Mouse (Mus musculus): Measurements from ENCODE around the gene Dnajb7.
"Not testable (repeated sequence)": the region's sequence is repeated elsewhere in the genome, so short reads cannot be mapped to it uniquely, and the experiment has no call there.

Dnajb7 gene

DNA sequence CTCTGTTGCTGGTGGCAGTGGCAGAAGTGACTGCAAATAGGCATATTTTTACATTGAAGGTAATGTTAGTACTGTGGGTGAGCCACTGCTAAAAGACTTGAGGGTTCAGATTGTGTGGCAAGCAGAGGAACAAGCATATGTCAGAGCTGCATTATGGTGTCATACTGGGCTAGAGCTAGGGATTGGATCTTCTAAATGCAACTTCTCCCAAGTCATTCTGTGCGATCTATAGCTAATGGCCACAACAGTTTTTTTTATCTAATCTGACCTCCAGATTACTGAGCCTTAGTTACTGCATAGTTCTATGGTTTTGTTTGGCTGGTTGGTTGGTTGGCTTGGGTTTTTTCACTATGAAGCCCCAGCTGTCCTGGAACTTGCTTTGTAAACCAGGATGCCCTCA lies at the start of gene Dnajb7:
Gene Dnajb7 (minus strand): TSS at position 101 of the 400 bp plus-strand sequence.
- DNase-seq (ENCODE audit: low spot score): no peak

DNA sequence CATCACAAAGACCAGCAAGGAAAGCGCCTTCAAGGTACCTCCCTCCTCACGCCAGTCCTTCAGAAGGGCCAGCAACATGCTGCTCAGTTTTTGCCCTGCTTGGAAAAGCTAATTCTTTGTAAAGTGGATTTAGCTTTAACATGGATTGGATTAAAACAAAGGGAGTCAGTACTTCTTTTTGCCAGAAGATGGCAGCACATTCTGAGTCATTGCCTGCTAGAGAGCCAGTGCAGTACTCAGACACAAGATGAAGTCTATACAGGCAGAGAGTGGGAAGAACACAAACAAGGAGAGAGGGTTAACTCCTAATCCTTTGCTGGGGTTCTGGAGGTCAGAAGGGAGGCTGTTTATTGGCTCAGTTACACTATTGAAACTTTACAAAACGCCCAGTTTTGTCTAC lies 40.4 kb upstream of the Dnajb7 start:
- DNase-seq (ENCODE audit: low spot score): peak; percentile 73

DNA sequence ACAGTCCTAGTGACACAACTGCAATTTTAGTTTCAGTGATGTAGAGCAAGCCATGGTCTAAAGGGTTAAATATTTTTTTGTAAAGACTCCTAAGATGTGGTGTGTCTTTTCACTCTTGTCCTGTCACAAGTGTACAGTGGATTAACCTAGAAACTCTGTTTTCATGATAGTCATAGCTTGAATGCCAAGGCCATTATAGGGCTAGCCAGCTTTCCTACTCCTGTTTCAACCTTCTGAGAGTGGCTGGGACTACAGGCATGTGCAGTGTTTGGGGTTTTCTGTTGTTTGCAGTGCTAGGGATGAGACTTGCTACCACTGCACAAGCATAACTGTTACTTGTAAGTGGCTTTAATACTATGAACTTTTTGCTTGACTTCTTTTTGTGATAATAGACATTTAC lies 31.1 kb upstream of the Dnajb7 start:
- DNase-seq (ENCODE audit: low spot score): no peak

DNA sequence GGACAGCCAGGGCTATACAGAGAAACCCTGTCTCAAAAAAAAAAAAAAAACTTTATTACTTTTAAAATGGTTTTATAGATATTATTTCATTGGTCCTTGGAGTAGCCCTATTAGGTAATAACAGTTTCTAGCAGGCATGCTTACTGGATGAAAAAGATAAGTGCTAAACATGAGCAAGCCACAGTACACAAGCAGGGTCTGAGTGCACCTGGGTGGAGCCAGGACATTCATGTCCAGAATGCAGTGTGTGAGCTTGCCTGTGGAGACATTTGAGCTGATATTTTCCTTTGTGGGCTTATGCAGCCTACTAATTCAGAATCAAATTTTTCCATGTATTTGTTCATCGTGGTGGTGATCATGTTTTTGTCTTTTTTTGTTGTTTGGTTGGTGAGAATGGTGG lies 30.2 kb upstream of the Dnajb7 start:
- no peak for DNase-seq (ENCODE audit: low spot score)

DNA sequence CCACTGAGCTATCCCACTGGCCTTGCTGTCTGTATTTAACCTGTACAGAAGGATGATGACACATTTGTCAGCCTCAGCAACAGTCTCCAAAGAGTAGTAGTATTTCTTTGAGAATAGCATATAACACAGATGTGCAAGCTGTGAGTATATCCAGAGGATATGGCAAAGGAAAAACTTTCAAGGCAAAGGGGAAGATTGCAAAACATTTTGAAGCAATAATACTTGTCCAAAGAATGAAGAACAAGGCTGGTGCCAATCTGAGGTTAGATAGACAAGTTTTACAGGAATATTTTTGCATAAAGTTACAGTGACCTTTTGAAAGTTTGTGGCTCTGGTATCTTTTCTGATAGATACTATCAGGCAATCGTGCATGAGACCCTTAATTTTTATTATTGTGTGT lies 23.1 kb upstream of the Dnajb7 start:
- no peak for DNase-seq (ENCODE audit: low spot score)

DNA sequence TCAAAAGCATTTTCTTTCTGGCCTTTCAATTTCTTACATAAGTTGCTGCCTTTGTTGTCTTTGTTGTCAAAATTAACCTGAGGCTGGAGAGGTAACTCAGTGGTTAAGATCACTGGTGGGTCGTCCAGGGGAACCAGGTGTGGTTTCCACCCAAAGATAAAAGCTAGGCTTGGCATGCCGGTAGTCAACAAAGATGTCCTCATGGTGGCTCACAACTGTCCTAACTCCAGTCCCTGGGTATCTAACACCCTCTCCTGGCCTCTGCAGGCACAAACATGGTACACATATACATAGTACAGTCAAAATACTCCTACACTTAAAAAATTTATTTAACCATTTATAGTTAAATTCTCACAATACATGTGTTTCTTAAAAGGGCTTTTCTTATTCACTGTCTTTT lies 19.8 kb upstream of the Dnajb7 start:
- no peak for DNase-seq (ENCODE audit: low spot score)

DNA sequence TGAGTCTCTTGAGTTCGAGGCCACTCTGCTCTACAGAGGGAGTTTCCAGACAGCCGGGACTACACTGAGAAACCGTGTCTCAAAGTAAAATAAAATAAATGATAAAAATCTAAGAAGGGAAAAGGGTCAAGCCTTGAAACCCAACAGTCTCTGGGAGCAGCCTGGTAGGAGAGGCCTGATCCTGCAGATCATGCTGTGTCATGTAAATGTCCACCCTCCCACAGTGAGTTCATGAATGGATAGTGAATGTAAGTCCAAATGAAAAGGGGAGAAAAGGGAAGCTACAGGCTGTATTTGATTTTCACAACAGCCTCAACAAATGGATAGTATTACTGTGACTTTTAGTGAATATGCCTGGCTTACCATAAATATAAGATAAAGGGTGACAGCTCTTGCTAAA lies 17.2 kb upstream of the Dnajb7 start:
- no peak for DNase-seq (ENCODE audit: low spot score)

DNA sequence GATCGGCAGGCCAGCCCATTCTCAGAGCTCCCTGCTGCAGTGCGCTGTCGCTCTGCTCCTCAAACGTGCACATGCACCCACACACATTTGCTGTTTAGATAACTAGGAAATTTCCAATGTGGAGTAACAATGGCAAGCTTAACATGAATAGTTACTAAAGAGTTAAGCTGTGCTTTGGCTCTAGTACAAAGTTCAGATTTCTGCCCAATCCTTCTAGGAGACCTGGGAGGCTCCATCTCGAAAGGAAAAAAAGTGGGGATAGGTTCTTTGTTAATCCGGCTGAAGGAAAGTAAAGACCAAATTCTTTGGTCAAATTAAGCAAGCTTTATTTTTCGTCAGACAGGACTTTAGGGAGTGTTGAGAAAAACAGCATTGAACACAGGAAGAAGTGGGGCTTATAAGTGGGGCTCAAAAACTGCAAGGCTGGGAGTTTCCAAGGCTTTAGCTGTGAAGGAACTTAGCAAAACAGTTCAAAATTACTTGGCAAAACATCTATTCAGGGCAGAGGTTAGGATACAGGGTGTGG lies 14.1 kb upstream of the Dnajb7 start:
- DNase-seq (ENCODE audit: low spot score): no peak

DNA sequence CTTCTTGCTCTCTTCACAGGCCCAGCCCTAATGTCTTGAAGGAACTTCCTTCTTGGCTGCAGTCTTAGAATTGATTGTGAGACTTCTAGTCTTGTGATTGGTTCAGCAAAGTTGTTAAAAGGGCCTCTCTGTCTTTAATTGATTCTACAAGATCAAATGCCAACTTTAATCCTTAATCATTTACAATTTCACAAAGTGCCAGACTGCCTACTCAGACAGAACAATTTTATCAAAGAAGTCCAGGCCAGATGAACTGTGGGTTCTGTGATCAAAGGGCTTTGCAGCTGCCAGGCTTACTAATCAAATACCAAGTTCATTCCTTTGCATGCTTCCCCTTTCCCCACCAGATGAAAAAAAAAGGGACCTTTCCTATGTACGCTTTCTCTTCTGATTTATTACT lies 13.4 kb upstream of the Dnajb7 start:
- no peak for DNase-seq (ENCODE audit: low spot score)

DNA sequence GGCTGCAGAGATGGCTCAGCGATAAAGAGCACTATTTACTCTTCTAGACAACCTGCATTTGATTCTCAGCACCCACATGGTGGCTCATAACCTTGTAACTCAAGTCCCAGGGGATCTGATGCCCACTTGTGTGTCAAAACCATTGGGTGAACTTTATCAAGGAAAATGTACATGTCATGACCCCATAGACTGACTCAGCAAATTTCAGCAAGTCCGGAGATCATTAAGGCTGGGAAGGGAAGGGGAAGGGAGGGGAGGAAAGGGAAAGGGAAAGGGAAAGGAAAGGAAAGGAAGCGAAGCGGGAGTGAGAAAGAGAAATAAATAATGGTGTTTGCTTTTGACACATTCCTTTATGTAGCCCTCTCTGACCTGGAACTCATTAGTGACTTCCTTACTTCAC lies 10.0 kb upstream of the Dnajb7 start:
- DNase-seq (ENCODE audit: low spot score): no peak

DNA sequence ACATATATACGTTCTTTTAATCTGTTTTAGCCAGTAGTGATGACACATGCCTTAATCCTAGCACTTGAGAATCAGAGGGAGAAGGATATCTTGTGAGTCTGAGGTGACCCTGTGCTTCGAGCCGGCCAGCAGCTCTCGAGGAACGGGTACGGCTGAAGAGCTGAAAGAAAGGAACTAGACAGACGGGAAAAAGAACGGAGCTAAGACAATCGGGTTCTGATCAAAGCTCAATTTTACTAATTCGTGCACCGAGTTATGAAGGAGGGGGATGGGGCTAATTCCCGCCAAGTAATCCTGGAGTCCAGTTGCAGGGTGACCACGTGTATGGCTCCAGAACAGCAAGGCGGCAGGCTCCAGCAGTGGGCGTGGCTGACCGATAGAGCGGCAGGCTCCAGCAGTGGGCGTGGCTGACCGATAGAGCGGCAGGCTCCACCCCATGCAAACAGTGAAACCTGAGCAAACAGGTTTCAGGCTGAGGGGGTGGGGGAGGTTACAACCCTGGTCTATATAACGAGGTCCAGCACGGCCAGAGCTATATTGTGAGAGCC lies 8.7 kb upstream of the Dnajb7 start:
- not testable (repeated sequence) for DNase-seq (ENCODE audit: low spot score)

DNA sequence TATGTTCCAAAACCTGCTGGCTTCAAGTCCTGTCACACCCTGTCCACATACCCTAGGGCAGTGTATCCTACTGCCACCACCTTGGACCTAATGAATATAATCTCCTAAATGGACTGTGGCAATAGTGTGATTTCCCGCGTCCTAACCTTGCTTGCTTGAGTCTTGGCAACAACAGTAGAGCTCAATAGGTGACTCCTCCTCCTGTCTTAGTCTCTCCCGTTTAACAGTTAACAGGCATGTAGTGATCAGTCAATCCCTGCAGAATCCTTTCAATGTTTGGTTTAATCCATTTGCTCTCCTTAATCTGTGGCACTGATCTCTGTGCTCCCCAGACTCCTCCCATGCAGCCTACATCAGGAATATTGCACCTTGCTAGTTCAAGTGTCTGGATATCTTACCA lies 3.1 kb downstream of the Dnajb7 start:
- DNase-seq (ENCODE audit: low spot score): no peak

DNA sequence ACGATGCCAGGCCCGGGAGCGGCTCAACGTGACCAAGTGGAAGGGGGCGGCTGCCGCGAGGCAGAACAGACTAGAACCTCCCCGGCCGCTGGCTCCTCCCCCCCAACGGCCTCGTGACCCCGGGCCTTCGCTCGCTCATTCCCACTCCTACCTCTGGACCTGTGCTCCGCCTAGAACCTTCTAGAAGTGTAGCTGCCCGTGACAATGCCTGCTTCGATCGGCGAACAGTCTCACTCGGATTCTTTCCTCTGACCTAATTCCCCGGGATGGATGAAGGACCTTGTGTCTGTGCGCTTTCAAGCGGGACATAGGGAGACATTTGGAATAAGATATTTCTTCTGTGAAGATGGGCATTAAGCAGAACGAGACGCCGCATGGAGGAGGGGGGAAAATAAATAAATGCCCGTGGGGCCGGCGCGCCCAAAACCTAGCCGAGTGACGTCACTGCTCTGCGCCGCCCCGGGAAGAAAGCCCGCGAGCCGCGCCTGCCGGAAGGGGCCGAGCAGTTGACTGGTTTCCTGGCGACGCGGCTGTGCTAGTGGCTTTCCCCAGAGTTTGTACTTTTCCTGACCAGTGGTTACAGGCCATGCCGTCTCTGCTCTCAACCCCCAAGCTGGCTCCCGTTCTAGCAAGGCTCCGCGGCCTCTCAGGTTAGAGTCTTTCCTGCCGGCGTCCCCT lies 8.3 kb downstream of the Dnajb7 start, which contains the start of the genes St13 and Xpnpep3:
Gene St13 (minus strand): TSS at position 440 of the 678 bp plus-strand sequence.
Gene Xpnpep3 (plus strand): TSS at position 501 of the 678 bp plus-strand sequence.
- DNase-seq (ENCODE audit: low spot score): peak; percentile 93

DNA sequence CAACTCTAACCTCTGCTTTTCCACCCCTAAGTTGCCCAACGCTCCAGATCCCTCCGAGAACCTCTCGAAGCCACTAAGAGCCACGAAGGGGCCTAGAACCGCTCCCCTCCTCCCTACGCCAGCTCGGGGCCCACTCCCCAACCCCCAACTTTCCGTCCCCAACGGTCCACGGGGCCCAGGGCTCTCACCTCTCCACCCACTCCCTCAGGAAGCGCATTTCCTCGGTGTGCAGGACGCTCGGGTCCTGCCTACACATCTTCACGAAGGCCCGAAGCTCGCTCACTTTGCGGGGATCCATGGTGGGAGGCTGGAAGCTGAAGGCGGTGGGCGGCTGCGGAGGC lies 8.8 kb downstream of the Dnajb7 start:
- no peak for DNase-seq (ENCODE audit: low spot score)

DNA sequence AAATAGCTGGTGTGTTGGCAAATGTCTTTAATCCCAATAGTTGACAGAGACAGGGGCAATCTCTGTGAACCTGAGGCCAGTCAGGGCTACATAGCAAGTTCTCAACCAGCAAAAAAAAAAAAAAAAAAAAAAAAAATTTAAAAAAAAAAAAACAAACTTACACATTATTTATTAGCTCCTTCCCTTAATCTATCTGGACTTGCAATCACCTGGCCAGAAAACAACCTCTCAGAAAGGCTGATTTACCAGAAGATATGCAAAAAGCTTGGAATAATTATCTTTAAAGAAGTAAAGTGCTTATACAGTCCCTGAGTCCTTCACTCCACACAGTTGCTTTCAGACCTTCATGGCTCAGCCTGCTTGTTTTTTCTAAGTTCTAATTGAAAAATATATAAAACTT lies 9.9 kb downstream of the Dnajb7 start:
- DNase-seq (ENCODE audit: low spot score): no peak

DNA sequence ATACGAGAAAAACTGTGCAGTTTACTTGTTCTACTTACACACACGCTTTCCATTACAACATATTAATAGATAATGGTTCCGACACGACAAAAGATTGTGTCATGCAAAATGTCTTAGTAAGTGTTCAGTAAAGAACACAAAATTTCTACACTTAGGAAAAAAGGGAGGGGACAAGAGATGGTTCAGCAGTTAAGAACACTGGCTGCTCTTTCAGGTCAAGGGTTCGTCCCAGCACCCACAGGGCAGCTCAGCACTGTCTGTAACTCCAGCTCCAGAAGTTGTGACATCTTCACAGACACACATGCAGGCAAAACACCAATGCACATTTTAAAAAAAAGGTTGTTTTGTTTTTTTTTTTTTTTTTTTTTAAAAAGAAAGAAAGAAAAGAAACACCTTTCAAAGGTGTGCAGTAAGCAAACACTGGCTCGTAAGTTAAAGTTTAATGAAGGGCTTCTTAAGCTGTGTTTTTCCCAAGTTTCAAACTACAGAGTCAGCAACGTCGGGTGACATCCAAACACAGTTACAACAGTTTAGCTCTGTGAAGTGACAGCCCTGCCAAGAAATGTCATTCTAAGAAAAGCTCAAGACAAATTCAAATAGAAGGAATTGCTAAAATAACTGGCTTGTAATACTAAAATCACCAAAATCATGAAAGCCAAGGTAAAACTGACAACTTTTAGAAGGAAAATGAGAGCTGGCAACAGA lies 13.7 kb downstream of the Dnajb7 start:
- DNase-seq (ENCODE audit: low spot score): no peak

DNA sequence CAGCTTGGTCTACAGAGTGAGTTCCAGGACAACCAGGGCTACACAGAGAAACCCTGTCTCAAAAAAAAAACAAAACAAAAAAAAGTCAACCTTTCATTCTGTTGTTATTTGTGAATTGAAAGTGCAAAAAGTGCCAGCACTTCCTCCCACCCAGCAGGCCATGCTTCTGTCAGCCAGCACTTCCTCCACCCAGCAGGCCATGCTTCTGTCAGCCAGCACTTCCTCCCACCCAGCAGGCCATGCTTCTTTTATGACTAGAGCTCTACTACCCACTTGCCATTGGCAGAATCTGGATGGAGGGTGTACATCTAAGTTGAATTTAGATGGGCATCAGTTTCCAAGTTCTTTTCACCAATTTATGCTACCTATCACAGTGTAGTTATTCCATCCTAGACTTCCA lies 15.1 kb downstream of the Dnajb7 start:
- no peak for DNase-seq (ENCODE audit: low spot score)

DNA sequence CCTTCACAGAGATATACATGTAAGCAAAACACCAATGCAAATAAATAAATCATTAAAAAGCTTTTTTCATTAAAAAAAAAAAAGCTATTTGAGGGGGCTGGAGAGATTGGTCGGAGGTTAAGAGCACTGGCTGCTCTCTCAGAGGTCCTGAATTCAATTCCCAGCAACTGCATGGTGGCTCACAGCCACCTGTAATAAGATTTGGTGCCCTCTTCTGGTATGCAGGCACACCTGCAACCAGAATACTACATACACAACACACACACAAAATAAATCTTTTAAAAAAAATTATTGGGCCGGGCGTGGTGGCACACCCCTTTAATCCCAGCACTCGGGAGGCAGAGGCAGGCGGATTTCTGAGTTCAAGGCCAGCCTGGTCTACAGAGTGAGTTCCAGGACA lies 21.8 kb downstream of the Dnajb7 start:
- DNase-seq (ENCODE audit: low spot score): no peak

DNA sequence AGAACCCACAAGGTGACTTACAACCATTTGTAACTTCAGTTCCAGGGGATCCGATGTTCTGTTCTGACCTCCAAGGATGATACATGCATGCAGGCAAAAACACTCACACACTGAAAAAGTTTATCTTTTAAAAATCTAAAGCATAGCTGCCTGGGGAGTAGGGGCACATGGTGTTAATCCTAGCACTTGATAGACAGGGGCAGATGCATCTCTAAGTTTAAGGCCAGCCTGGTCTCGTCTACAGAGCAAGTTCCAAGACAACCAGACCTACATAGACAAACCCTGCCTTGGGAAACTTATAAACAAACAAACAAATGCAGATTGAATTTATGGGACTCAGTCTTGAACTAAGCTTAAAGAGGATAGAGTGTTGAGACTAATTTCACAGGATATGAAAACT lies 29.3 kb downstream of the Dnajb7 start:
- DNase-seq (ENCODE audit: low spot score): no peak

DNA sequence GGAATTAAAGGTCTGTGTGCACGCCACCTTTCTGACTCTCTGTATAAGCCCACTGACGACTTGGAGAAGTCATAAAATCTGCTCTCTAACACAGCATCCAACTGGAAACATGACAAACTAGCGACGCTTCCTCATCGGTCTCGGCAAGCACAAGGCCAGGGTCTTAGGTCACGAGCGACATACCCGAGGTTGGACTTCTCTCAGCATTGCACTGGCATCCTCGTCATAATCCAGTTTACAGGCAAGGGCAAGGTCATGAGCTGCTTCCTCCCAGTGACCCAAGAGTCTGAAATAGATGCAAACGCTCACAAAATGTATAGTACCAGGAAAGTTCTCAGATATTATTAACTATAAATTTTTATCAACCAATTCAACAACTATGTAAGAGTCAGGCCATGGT lies 33.5 kb downstream of the Dnajb7 start:
- DNase-seq (ENCODE audit: low spot score): no peak

DNA sequence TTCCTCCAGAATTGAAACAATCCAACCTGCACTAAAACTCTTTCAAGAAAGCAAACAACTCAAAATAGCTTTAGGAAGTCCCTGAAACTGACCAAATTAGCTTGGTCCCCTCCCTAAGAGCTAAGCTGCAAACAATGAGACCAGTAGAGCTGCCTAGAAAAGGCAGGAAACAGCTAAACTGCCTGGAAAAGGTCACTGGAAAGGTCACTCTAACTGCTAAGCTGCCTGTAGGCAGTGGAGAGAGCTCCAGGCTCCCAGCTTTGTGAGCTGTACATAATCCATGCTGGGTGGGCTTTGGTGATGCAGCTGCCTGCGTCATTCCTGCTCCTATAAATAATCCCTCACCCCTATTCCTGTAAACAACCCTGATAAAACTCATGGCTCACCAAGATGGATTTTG lies 37.7 kb downstream of the Dnajb7 start:
- no peak for DNase-seq (ENCODE audit: low spot score)

DNA sequence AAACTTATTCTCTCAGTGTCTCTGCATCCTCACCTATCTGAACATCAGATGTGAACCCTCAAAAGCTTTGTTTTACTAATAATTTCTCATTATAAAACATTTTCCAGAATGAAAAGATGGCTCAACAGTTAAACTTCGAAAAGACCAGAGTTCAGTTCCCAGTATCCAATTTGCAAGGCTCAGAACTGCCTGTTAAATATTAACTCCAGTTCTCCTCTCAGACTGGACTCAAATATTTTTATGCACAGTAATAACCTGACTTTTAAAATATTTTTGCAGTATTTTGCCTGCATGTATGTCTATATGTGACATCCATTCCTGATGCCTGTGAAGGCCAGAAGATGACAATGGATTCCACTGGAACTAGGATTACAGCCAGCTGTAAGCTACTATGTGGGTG lies 39.5 kb downstream of the Dnajb7 start:
- DNase-seq (ENCODE audit: low spot score): no peak

DNA sequence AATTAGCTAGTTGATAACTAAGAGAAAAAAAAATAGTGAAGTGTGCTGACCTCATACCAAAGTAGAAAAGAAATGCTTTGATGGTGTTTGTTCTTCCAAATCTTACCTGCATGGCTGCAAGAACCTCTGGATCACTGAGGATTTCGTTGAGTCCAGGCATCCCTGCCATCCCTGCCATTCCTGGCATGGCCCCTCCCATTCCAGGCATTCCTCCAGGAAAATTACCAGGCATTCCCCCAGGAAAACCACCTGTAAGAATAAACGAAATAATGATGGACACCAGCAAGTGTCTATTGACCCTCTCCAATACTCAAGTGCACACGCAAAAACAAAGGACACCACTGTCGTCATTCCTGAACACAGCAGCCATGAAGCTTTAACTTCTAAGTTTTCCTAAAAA lies 41.9 kb downstream of the Dnajb7 start:
- DNase-seq (ENCODE audit: low spot score): no peak
